Mouse (Mus musculus): Measurements from ENCODE around the gene Ltbp2. TPM values are rescaled to one million over a fixed set of nuclear protein-coding genes. Genes with fewer than 3 reads are reported as not detected.

The Ltbp2 gene
- polyA plus RNA-seq, 1 experiment from 2014 or later = 2.7 TPM

- Histone ChIP-seq H3K27me3 (peaks cover 41% of the 10 kb centered on the region), H3K4me1 (peaks cover 7% of the 10 kb centered on the region), H3K9me3 (no peaks in the 10 kb centered on the region), H3K4me3 (no peak overlapping the region), H3K36me3 (no peaks in the 10 kb centered on the region), H3K4me2 (replicated peaks) (no peak overlapping the region), H3K27ac (no peak overlapping the region), H3K9ac (no peak overlapping the region)
- ATAC-seq (ENCODE audit: low FRiP score, low read depth) = no peak
- 93% methylated on average over 5 of the region's 5 CpGs for WGBS
Observed at GRCm38 (mm10) chr12:84830438-84830837, 45.9 kb downstream of the Ltbp2 start.

- peaks cover 40% of the 10 kb centered on the region for H3K27me3 ChIP-seq
- no peak overlapping the region for H3K4me2 ChIP-seq (replicated peaks)
- H3K9ac ChIP-seq = no peak overlapping the region
- no peak overlapping the region for H3K27ac ChIP-seq
- peaks cover 7% of the 10 kb centered on the region for H3K4me1 ChIP-seq
- no peaks in the 10 kb centered on the region for H3K36me3 ChIP-seq
- no peak for ATAC-seq (ENCODE audit: low FRiP score, low read depth)
- 81% methylated on average over 10 of the region's 10 CpGs for WGBS
- no peaks in the 10 kb centered on the region for H3K9me3 ChIP-seq
- no peak overlapping the region for H3K4me3 ChIP-seq
Observed at GRCm38 (mm10) chr12:84829913-84830312, 46.4 kb downstream of the Ltbp2 start.

- ATAC-seq (ENCODE audit: low FRiP score, low read depth) = no peak
- peaks cover 44% of the 10 kb centered on the region for H3K27me3 ChIP-seq
- no peak overlapping the region for H3K4me2 ChIP-seq (replicated peaks)
- no peak overlapping the region for H3K4me3 ChIP-seq
- no peak overlapping the region for H3K27ac ChIP-seq
- WGBS = 78% methylated on average over 20 of the region's 20 CpGs
- H3K9ac ChIP-seq = no peak overlapping the region
- H3K36me3 ChIP-seq = no peaks in the 10 kb centered on the region
- H3K9me3 ChIP-seq = no peaks in the 10 kb centered on the region
- H3K4me1 ChIP-seq = peaks cover 7% of the 10 kb centered on the region
Observed at GRCm38 (mm10) chr12:84829109-84829724, 47.1 kb downstream of the Ltbp2 start.

- Histone ChIP-seq H3K9me3 (no peaks in the 10 kb centered on the region), H3K4me1 (peaks cover 7% of the 10 kb centered on the region), H3K27ac (0 out of 2 replicates have a peak overlapping the region, but pooled peaks have one; percentile 11), H3K27me3 (peaks cover 41% of the 10 kb centered on the region), H3K4me2 (replicated peaks) (no peak overlapping the region), H3K36me3 (no peaks in the 10 kb centered on the region), H3K9ac (peak overlapping the region; percentile 19; the same call in 1 of the 2 replicates), H3K4me3 (no peak overlapping the region)
- WGBS = 34% methylated on average over 8 of the region's 8 CpGs
- ATAC-seq (ENCODE audit: low FRiP score, low read depth) = peak; percentile 33; the same call in 1 of the 2 replicates
Observed at GRCm38 (mm10) chr12:84827384-84827933, 48.9 kb downstream of the Ltbp2 start.

- no peak overlapping the region for H3K4me3 ChIP-seq
- ATAC-seq (ENCODE audit: low FRiP score, low read depth) = no peak
- peaks cover 17% of the 10 kb centered on the region for H3K27me3 ChIP-seq
- H3K27ac ChIP-seq = no peak overlapping the region
- H3K9ac ChIP-seq = no peak overlapping the region
- 81% methylated on average over 5 of the region's 5 CpGs for WGBS
- H3K4me2 ChIP-seq (replicated peaks) = no peak overlapping the region
- peaks cover 7% of the 10 kb centered on the region for H3K4me1 ChIP-seq
- no peaks in the 10 kb centered on the region for H3K9me3 ChIP-seq
- H3K36me3 ChIP-seq = no peaks in the 10 kb centered on the region
Observed at GRCm38 (mm10) chr12:84824203-84824602, 52.1 kb downstream of the Ltbp2 start.

- no peak for ATAC-seq (ENCODE audit: low FRiP score, low read depth)
- Histone ChIP-seq H3K9me3 (no peaks in the 10 kb centered on the region), H3K4me3 (no peak overlapping the region), H3K9ac (no peak overlapping the region), H3K4me2 (replicated peaks) (no peak overlapping the region), H3K27ac (no peak overlapping the region), H3K4me1 (peaks cover 7% of the 10 kb centered on the region), H3K36me3 (no peaks in the 10 kb centered on the region), H3K27me3 (peaks cover 14% of the 10 kb centered on the region)
- WGBS = 81% methylated on average over 7 of the region's 7 CpGs
Observed at GRCm38 (mm10) chr12:84823601-84824000, 52.7 kb downstream of the Ltbp2 start.

- WGBS = 80% methylated on average over 13 of the region's 13 CpGs
- no peak overlapping the region for H3K27ac ChIP-seq
- ATAC-seq (ENCODE audit: low FRiP score, low read depth) = peak; percentile 44; the same call in 1 of the 2 replicates
- no peaks in the 10 kb centered on the region for H3K9me3 ChIP-seq
- H3K36me3 ChIP-seq = no peaks in the 10 kb centered on the region
- H3K4me3 ChIP-seq = no peak overlapping the region
- no peak overlapping the region for H3K4me2 ChIP-seq (replicated peaks)
- no peaks in the 10 kb centered on the region for H3K4me1 ChIP-seq
- H3K9ac ChIP-seq = no peak overlapping the region
- peaks cover 4% of the 10 kb centered on the region for H3K27me3 ChIP-seq
Observed at GRCm38 (mm10) chr12:84819236-84820168, 56.8 kb downstream of the Ltbp2 start.

GRCm38 (mm10) chr12:84818496-84818895 is 57.8 kb downstream of the Ltbp2 start:
- no peaks in the 10 kb centered on the region for H3K9me3 ChIP-seq
- no peak overlapping the region for H3K27ac ChIP-seq
- no peak overlapping the region for H3K4me2 ChIP-seq (replicated peaks)
- H3K27me3 ChIP-seq = peaks cover 3% of the 10 kb centered on the region
- WGBS = 63% methylated on average over 4 of the region's 4 CpGs
- no peak for ATAC-seq (ENCODE audit: low FRiP score, low read depth)
- H3K4me3 ChIP-seq = no peak overlapping the region
- no peaks in the 10 kb centered on the region for H3K36me3 ChIP-seq
- no peaks in the 10 kb centered on the region for H3K4me1 ChIP-seq
- no peak overlapping the region for H3K9ac ChIP-seq

- Histone ChIP-seq H3K4me3 (no peak overlapping the region), H3K9me3 (no peaks in the 10 kb centered on the region), H3K27me3 (peaks cover 3% of the 10 kb centered on the region), H3K36me3 (no peaks in the 10 kb centered on the region), H3K9ac (no peak overlapping the region), H3K27ac (no peak overlapping the region), H3K4me1 (no peaks in the 10 kb centered on the region), H3K4me2 (replicated peaks) (no peak overlapping the region)
- WGBS = 54% methylated on average over 3 of the region's 3 CpGs
- no peak for ATAC-seq (ENCODE audit: low FRiP score, low read depth)
Observed at GRCm38 (mm10) chr12:84814663-84815325, 61.5 kb downstream of the Ltbp2 start.

- H3K4me3 ChIP-seq = no peak overlapping the region
- H3K9ac ChIP-seq = no peak overlapping the region
- no peak overlapping the region for H3K27ac ChIP-seq
- no peaks in the 10 kb centered on the region for H3K36me3 ChIP-seq
- H3K4me1 ChIP-seq = no peaks in the 10 kb centered on the region
- H3K27me3 ChIP-seq = peaks cover 3% of the 10 kb centered on the region
- H3K4me2 ChIP-seq (replicated peaks) = no peak overlapping the region
- ATAC-seq (ENCODE audit: low FRiP score, low read depth) = no peak
- WGBS = 39% methylated on average over 7 of the region's 7 CpGs
- H3K9me3 ChIP-seq = no peaks in the 10 kb centered on the region
Observed at GRCm38 (mm10) chr12:84813773-84814172, 62.6 kb downstream of the Ltbp2 start.

GRCm38 (mm10) chr12:84812004-84812403 is 64.3 kb downstream of the Ltbp2 start:
- no peak overlapping the region for H3K27ac ChIP-seq
- H3K4me2 ChIP-seq (replicated peaks) = no peak overlapping the region
- WGBS = 59% methylated on average over 3 of the region's 3 CpGs
- no peak overlapping the region for H3K9ac ChIP-seq
- peaks cover 3% of the 10 kb centered on the region for H3K27me3 ChIP-seq
- H3K4me1 ChIP-seq = no peaks in the 10 kb centered on the region
- ATAC-seq (ENCODE audit: low FRiP score, low read depth) = no peak
- H3K36me3 ChIP-seq = no peaks in the 10 kb centered on the region
- no peaks in the 10 kb centered on the region for H3K9me3 ChIP-seq
- H3K4me3 ChIP-seq = no peak overlapping the region

- Histone ChIP-seq H3K9ac (no peak overlapping the region), H3K4me1 (peaks cover 3% of the 10 kb centered on the region), H3K27me3 (peaks cover 3% of the 10 kb centered on the region), H3K4me3 (no peak overlapping the region), H3K27ac (no peak overlapping the region), H3K36me3 (no peaks in the 10 kb centered on the region), H3K9me3 (no peaks in the 10 kb centered on the region), H3K4me2 (replicated peaks) (no peak overlapping the region)
- ATAC-seq (ENCODE audit: low FRiP score, low read depth) = no peak
- 70% methylated on average over 4 of the region's 4 CpGs for WGBS
Observed at GRCm38 (mm10) chr12:84811510-84811909, 64.8 kb downstream of the Ltbp2 start.
